Mouse (Mus musculus) R1 (cell line): Measurements from ENCODE around the gene S1pr5.
"Not testable (repeated sequence)": the region's sequence is repeated elsewhere in the genome, so short reads cannot be mapped to it uniquely, and the experiment has no call there.

Experiments used
- DNase-seq: peaks from one replicate; pipeline ENCODE4 v3.0.0-alpha.2; 2018; ENCODE audit warnings: low read depth, low spot score

S1pr5 gene

DNA sequence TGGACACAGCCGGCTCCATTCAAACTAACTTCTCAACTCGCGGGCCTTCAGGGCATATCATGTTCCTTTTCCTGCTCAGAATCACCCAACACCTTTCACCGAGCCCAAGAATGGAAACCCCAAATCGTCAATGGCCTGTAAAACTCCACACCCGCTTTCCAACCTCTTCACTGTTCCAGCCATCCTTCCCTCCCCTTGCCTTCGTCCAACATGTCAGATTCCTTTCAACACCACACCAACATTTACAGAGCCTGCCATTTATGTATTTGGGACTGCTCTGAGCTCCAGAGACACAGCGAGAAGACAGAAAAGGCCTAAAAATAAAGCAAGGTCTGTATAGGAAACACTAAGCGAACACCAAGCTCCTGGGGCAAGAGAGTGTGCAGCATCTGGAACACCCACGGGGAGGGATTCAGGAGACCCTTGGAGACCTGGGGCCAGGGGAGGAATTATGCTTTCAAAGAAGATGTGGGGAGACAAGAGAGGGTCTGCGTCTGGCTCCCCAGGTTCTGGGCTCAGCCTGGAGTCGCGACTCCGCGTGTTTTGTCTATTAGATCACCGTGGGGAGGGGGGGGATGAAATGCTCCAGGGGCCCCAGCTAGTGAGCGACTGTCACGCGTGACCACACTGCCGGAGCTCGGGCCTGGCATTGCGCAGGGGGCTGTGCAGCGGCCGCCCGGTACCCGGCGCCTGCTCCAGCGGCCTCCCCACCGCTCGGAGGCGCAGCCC lies 10.1 kb downstream of the S1pr5 start:
- peak; percentile 46 for DNase-seq

DNA sequence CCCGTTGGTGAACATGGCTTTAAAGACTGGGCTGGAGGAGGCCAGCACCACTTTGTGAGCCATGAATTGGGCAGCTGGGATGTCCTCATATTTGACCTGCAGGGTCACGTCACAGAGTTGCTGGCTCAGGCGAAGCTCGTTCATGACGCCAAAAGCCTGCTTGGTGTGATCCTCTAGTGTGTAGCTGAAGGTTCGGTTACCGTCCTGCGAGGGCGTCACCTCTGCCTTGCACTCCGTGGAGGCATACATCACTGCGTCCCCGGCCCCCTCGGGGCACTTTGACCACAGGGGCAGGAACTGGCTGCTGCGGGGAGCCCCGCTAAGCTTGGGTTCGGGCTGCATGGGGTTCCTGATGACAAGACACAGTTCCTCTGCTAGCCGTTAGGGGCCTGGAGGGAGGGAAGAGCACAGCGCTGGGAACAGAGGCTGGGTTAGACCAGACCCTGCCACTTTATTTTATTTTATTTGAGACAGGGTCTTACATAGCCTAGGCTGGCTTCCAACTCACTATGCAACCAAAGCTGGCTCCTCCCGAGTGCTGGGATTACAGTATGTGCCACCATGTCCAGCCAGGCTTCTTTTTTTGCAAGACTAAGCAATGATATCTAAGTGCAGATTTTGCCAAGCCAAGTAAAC lies 10.8 kb downstream of the S1pr5 start:
- DNase-seq, result peak; percentile 87

GRCm38 (mm10) chr9:21236991-21237367 lies 11.3 kb downstream of the S1pr5 start:
- no peak for DNase-seq

DNA sequence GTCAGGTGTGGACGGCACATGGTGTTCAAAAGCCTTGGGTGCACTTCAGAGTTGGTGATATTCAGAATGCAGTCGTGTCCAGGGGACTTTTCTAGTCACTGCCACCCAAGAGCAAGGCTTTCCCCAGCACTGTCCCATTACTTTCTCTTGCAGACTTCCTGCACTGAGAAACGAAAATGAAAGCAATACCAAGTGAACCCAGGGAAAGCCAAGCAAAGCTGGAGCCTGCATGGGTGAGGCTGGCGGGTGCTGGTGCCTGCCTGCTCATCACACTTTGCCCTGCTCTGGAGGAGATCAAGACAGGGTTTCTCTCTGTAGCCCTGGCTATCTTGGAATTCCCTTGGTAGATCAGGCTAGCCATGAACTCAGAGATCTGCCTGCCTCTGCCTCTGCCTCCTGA lies 12.9 kb downstream of the S1pr5 start:
- DNase-seq, result no peak

GRCm38 (mm10) chr9:21233805-21234204 lies 14.4 kb downstream of the S1pr5 start:
- no peak for DNase-seq

- DNase-seq, result peak; percentile 27
These were observed 14.9 kb downstream of the S1pr5 start for GRCm38 (mm10) chr9:21233366-21233765.

GRCm38 (mm10) chr9:21232867-21233266 lies 15.4 kb downstream of the S1pr5 start:
- no peak for DNase-seq

DNA sequence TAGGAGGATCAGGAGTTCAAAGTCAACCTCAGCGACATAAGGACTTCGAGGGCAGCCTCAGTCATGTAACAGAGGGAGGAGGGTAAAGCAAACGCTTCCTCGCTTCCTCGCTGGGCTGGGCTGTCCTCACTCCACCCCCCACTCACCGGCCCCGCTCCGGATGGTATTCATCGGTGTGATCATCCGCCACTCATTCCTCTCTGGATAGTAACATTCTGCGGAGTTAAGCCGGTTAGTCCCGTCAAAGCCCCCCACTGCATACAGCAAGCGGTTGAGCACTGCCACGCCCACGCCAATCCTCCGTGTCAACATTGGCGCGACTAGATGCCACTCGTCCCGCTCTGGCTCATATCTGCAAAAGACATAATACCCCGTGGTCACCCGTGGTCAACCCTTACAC lies 16.7 kb downstream of the S1pr5 start:
- DNase-seq, result no peak

- DNase-seq, result peak; percentile 84
These were observed 20.9 kb downstream of the S1pr5 start for GRCm38 (mm10) chr9:21227342-21227741.

- DNase-seq, result no peak
These were observed 22.9 kb downstream of the S1pr5 start for GRCm38 (mm10) chr9:21225415-21225758.

GRCm38 (mm10) chr9:21224576-21225414 lies 23.4 kb downstream of the S1pr5 start:
- peak; percentile 54 for DNase-seq

DNA sequence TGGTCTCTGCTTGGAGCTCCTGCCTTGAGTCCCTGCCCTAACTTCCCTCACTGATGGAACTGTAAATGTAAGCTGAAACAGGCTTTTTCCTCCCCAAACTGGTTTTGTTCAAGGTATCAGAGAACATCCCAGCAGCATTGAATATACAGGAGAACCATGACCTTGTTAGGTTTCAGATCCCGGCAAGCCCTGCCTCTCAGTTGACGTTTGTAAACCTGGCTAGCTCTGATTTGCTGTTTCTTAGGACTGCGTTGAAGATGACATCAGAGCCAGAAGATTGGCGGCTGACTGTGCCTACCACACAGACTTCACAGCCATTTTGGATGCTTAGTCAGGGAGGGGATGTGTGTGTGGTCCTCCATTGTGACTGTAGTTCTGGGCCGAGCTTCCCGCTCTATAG lies 24.3 kb downstream of the S1pr5 start:
- peak; percentile 91 for DNase-seq

DNA sequence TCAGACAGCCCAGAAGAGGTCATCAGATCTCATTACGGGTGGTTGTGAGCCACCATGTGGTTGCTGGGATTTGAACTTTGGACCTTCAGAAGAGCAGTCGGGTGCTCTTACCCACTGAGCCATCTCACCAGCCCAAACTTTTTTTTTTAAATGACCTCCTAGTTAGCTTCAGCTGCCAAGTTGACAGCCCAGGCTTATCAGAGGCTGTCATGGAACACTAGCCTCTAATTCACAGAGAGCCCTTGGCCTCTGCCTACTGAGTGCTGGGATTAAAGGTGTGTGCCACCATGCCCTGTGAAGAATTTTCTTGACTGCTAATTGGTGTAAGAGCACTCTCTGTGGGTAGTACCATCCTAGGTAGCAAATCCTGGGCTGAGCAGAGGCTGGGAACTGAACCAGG lies 24.8 kb downstream of the S1pr5 start:
- DNase-seq, result not testable (repeated sequence)

DNA sequence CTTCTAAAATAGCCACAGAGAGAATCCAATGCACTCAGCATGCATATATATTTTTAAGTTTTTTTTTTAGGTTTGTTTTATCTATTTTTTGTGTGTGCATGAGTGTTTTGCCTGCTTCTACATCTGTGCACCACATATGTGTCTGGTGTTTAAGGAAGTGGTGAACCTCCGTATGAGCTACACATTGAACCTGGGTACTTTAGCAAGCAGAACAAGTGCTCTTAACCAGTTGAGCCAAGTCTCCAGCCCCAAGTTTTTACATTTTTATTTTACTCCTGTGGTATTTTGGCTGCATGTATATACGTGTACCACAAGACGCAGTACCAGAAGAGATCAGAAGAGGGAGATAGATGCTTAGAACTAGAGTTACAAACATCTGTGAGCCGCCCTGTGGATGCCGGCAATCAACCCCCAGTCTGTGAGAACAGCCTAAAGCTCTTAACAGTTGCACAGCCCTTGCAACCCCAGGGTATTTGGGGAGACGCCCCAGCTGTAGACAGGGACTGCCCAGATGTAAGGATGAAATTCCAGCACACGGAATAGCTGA lies 26.8 kb downstream of the S1pr5 start:
- peak; percentile 94 for DNase-seq

GRCm38 (mm10) chr9:21220490-21221382 lies 27.5 kb downstream of the S1pr5 start:
- DNase-seq, result peak; percentile 98

GRCm38 (mm10) chr9:21219820-21220219 lies 28.4 kb downstream of the S1pr5 start:
- peak; percentile 91 for DNase-seq

- peak; percentile 46 for DNase-seq
These were observed 32.0 kb downstream of the S1pr5 start for GRCm38 (mm10) chr9:21216050-21216841.

- peak; percentile 76 for DNase-seq
These were observed 34.5 kb downstream of the S1pr5 start for GRCm38 (mm10) chr9:21213617-21214190.

DNA sequence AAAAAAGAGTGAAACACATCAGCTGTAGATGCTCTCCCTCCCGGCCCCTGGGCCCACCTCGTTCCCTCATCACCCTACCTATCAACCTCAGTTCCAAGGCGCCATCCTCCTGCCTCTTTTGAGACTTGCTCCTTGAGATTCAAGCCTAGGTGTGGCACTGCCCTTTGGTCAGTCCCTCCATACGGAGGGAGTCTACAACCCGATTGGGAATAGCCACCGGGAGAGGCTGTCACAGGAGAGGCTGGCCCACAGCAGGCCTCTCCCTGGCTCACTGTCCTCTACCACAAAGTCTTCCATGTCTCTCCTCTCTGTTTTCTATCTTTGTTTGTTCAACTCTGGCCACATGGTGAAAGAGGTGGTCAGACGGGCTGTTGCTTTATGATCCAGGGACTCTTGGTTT lies 36.6 kb downstream of the S1pr5 start:
- DNase-seq, result no peak

DNA sequence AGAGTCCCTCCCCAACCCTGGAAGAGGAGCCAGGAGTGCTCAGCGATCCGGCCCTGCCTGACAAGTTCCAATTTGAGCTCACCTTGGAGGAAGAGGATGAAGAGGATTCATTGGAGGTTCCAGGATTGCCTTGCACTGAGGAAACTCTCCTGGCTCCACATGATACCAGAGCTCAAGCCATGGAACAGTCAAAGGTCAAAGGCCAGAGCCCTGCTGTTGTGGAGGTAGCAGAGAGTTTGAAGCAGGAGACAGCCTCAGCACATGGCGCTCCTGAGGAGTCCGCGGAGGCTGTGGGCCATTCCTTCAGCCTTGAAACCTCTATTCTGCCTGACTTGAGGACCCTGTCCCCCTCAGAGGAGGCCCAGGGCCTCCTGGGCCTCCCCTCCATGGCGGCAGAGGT lies 37.4 kb downstream of the S1pr5 start:
- no peak for DNase-seq
